Mouse (Mus musculus) liver, adult 2 months (tissue): Measurements from ENCODE around the gene Gm20388.

Experiments
- CTCF ChIP-seq: fragments of 200-500 bp; IDR thresholded peaks from 2 replicates; pipeline ENCODE4 v1.5.1; 2011; ENCODE audit warnings: low read depth, low read length, control low read depth
- POLR2A ChIP-seq: fragments of 200-500 bp; IDR thresholded peaks from 2 replicates; pipeline ENCODE4 v1.6.1; 2011; ENCODE audit warnings: low read length, control low read depth; ENCODE audit not compliant: insufficient read depth; ENCODE audit errors: extremely low read depth

DNA sequence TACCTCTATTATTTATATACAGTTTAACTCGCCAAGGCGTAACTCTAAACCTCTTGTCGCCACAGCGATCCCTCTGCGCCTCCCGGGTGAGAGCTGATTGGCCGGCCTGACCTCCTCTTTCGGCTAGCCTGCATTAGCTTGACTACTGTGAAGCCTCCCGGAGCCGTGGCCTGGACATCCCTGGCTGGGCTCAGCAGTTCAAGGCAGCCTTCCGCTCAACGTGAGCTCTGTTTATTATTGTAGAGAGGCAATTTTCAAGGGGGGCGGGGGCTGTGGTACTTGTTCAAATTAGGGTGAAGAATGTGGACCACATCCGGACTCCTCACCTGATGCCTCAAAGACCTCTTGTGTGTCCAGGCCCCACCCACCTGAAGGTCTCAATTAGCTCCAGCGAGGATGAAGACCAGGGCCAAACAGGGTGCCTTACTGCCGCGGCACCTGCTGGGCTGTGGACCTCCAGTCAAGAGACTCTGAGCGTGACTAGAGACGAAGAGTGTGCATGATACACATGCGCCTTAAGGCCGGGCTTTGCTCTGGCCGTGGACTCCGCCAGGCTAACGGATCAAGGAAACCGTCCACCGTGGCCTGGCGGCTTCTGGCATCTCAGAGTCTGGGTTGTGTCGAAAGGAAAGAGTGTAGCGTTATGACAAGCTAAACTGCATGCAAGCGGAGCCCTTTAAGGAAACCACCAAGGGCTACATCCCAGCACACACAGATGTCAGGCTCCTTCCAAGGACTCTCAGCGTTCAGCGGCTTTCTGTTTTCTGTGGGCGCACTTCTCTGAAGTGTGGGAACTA is 1309.7 kb downstream of the Gm20388 start:
- TF ChIP-seq CTCF (no peak), POLR2A (no peak)
